Mouse (Mus musculus) cerebellum, postnatal 10 days (tissue): ENCODE results near the gene Smco4.
A peak's percentile ranks its signal among the peaks of the same experiment; 100 is the strongest.
"Not testable (repeated sequence)": the region's sequence is repeated elsewhere in the genome, so short reads cannot be mapped to it uniquely, and the experiment has no call there.

ENCODE experiments used
- DNase-seq, 2 experiments: peaks; one replicate each; pipeline ENCODE4 v3.0.0; 2021; ENCODE audit warnings: mixed read lengths in 2 of 2

The Smco4 gene

DNA sequence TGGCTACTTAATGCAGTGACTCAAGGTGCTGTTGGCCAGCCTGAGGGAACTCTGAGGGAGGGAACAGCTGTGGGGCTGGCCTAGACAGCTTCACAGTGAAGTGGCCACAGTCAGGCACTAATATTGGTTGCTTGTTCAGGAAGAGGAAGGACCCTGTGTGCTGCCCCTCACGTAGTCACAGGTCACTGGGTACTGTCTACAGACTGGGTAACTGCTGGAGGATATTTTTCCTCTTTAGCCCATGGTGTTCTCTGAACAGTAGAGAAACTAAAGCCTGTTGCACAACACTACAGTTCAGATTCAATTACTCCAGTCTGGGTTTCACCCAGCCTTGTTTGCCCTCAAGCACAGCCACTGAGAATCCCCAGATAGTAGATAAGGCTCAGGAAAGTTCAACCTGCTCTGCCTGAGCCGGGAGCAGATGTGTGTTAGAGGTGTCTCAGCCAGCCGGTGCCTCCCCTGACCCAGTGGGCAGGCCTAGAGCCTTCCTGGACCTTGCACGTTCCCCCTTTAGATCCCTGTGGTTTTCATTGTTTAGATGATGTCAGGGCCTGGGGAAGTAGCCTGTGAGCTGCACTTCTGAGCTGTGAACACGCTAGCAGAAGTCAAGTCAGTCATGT is 48.6 kb downstream of the Smco4 start:
- no peak for DNase-seq

- DNase-seq = no peak
Observed at GRCm38 (mm10) chr9:15550461-15550961, 57.3 kb downstream of the Smco4 start.

GRCm38 (mm10) chr9:15551073-15551472 is 57.8 kb downstream of the Smco4 start:
- DNase-seq = not testable (repeated sequence)

GRCm38 (mm10) chr9:15551933-15552851 is 59.0 kb downstream of the Smco4 start:
- DNase-seq = peak; percentile 58 to 75

- no peak for DNase-seq
Observed at GRCm38 (mm10) chr9:15553322-15553721, 60.1 kb downstream of the Smco4 start.

- no peak for DNase-seq
Observed at GRCm38 (mm10) chr9:15560451-15560850, 67.2 kb downstream of the Smco4 start.

- DNase-seq = no peak
Observed at GRCm38 (mm10) chr9:15562353-15562752, 69.1 kb downstream of the Smco4 start.

- peak in 1 of 2 experiments; percentile 9 for DNase-seq
Observed at GRCm38 (mm10) chr9:15574750-15575454, 81.7 kb downstream of the Smco4 start.

- DNase-seq = no peak
Observed at GRCm38 (mm10) chr9:15578427-15578826, 85.2 kb downstream of the Smco4 start.

GRCm38 (mm10) chr9:15578946-15579345 is 85.7 kb downstream of the Smco4 start:
- no peak for DNase-seq

GRCm38 (mm10) chr9:15580176-15580575 is 86.9 kb downstream of the Smco4 start:
- no peak for DNase-seq

DNA sequence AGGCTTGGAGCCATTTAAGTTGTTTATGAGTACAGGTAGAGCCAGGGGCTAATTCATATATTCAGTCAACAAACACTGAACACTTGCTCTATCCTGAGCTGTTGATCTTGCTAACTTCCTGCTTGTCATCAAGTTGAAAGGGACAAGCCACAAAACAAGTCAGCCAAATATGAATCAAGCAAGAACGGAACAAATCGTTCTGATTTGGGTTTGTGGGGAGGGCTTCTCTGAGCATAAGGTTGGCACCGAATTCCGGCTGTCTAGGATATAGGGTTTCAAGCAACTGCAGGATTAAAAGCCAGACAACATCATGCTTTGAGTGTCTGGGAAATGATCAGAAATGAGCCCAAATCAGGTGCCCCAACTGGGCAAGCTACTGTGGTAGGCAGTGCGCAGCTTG is 88.8 kb downstream of the Smco4 start:
- no peak for DNase-seq

GRCm38 (mm10) chr9:15584209-15584608 is 91.0 kb downstream of the Smco4 start:
- DNase-seq = no peak

DNA sequence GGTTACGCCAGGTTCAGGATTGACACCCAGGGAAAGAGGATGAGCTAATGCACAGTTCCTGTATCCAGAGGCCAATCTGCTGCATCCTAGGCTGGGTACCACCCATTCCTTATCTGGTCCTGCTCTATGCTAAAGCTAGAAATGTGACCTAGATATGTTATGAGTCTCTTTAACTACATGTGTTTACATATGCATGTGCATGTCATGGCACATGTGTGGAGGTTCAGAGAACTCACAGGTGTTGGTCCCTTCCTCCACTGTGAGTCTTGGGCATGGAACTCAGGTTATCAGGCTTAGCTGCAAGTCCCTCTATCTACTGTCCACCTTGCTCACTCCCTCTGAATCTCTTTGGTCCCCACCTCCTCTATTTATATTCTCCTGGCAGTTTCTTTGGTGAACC is 92.7 kb downstream of the Smco4 start:
- DNase-seq = no peak

DNA sequence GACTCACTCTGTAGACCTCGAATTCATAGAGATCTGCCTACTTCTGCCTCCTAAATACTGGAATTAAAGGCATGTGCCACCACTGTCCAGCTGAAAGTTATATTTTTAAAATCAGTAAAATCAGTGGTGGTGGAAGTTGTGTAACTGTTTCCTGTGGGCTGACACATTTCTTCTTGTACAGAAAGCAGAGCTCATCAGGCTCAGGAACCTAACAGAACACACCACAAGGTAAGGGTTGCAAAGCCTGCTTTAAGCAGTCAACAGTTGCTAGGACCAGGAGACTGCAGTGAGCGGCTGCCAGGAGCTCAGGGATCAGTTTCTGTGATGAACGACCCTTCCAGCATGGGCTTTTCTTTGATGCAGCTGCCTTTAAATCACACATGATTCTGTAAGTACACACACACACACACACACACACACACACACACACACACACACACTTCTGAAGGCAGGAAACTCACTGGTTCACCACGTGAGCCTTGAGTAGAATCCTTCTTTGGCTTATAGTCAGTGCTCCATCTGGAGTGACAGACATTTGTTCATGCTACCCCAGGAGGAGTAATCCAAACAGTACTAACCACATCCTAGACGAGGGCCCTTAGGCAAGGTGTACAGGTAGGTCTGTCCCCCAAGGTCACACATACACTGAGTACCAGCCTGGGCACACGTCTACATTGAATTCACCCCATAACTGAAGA is 94.1 kb downstream of the Smco4 start:
- no peak for DNase-seq

DNA sequence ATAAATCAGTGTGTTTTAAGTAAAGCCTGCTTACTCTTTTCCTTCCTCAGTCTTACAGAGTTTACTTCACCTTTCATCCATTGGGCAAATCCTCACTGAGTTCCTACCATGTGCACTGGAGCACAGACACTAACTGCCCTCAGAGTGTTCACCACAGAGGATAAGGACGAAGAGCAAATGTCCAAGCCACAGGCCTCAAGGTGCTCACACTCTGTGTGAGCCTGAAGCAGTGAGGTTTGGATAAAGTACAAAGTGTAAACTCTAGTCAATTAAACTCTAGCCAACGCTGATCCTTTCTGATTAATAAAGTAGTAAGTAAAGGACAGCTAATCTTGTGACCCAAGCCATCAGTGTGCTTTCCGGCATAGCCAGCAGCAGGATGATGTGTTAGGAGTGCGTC is 100.9 kb downstream of the Smco4 start:
- no peak for DNase-seq
